Mouse (Mus musculus) liver, adult (tissue): ENCODE measurements around the gene Sorbs2.

ENCODE experiments used
- GATA4 ChIP-seq: IDR thresholded peaks from 2 replicates; pipeline ENCODE4 v1.6.1; 2014; ENCODE audit warnings: mild to moderate bottlenecking, low read length; ENCODE audit not compliant: insufficient replicate concordance

Gene Sorbs2

GRCm38 (mm10) chr8:45552175-45552574, 44.6 kb downstream of the Sorbs2 start:
- TF ChIP-seq GATA4, result no peak

GRCm38 (mm10) chr8:45554627-45555026, 47.0 kb downstream of the Sorbs2 start:
- no peak for TF ChIP-seq GATA4

GRCm38 (mm10) chr8:45557936-45558335, 50.3 kb downstream of the Sorbs2 start:
- no peak for TF ChIP-seq GATA4

GRCm38 (mm10) chr8:45558426-45558825, 50.8 kb downstream of the Sorbs2 start:
- TF ChIP-seq GATA4, result no peak

- TF ChIP-seq GATA4, result no peak
Observed at GRCm38 (mm10) chr8:45559176-45559820, 51.7 kb downstream of the Sorbs2 start.

GRCm38 (mm10) chr8:45565189-45565588, 57.6 kb downstream of the Sorbs2 start:
- TF ChIP-seq GATA4, result no peak

- no peak for TF ChIP-seq GATA4
Observed at GRCm38 (mm10) chr8:45570117-45570516, 62.5 kb downstream of the Sorbs2 start.

- TF ChIP-seq GATA4, result no peak
Observed at GRCm38 (mm10) chr8:45579714-45580543, 72.3 kb downstream of the Sorbs2 start.

GRCm38 (mm10) chr8:45580544-45580866, 72.9 kb downstream of the Sorbs2 start:
- no peak for TF ChIP-seq GATA4

- TF ChIP-seq GATA4, result no peak
Observed at GRCm38 (mm10) chr8:45583856-45584255, 76.3 kb downstream of the Sorbs2 start.

GRCm38 (mm10) chr8:45584390-45585052, 76.9 kb downstream of the Sorbs2 start:
- no peak for TF ChIP-seq GATA4

- TF ChIP-seq GATA4, result no peak
Observed at GRCm38 (mm10) chr8:45585158-45585557, 77.6 kb downstream of the Sorbs2 start.

GRCm38 (mm10) chr8:45587011-45587410, 79.4 kb downstream of the Sorbs2 start:
- TF ChIP-seq GATA4, result no peak

GRCm38 (mm10) chr8:45591888-45592287, 84.3 kb downstream of the Sorbs2 start:
- TF ChIP-seq GATA4, result no peak

GRCm38 (mm10) chr8:45593711-45594110, 86.1 kb downstream of the Sorbs2 start:
- TF ChIP-seq GATA4, result no peak

- TF ChIP-seq GATA4, result no peak
Observed at GRCm38 (mm10) chr8:45595983-45596382, 88.4 kb downstream of the Sorbs2 start.

GRCm38 (mm10) chr8:45596591-45596990, 89.0 kb downstream of the Sorbs2 start:
- no peak for TF ChIP-seq GATA4
